Mouse (Mus musculus): ENCODE results near the gene Cnn2. TPM values are rescaled to one million over a fixed set of nuclear protein-coding genes. Genes with fewer than 3 reads are reported as not detected.
"Not testable (repeated sequence)": the region's sequence is repeated elsewhere in the genome, so short reads cannot be mapped to it uniquely, and the experiment has no call there.

The Cnn2 gene
- total RNA-seq, 1 experiment = 159 TPM

DNA sequence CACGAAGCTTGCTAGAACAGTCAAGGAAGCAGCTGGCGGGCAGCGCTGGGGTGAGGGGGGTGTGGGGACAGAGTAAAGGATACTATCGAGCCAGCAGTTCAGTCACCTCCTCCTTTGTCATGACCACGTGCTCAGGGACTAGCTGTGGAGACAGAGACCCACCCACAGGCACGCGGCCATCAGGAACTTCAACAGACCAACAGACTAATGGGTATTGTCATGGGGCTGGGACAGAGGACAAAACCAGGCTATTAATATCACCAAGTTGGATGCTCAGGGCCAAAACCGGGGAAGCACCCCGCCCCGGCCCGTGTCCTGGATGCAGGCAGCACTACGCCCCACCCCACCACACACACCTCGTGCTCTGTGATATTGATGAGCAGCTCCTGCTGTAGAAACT lies 48.4 kb downstream of the Cnn2 start:
- DNase-seq (ENCODE audit: low read depth, low spot score) = no peak
- H3K9ac ChIP-seq (ENCODE audit: insufficient read depth, low read depth, low read length, poor library complexity, severe bottlenecking) = no peak overlapping the region
- peaks cover 6 to 23% of the 10 kb centered on the region in 2 experiments for H3K4me1 ChIP-seq (ENCODE audit: control insufficient read depth in 2 of 2, insufficient read depth in 2 of 2, low read length in 2 of 2, poor library complexity in 1 of 2)
- peaks cover 39% of the 10 kb centered on the region for H3K36me3 ChIP-seq (ENCODE audit: control insufficient read depth, insufficient read depth, low read length, poor library complexity, severe bottlenecking)
- TF ChIP-seq ZNF384 (IDR thresholded peaks at IDR 0.05; ENCODE audit: low read depth, low read length) (no peak), CHD2 (IDR thresholded peaks at IDR 0.05; ENCODE audit: low read depth, low read length) (no peak), ZC3H11A (IDR thresholded peaks at IDR 0.05; ENCODE audit: borderline replicate concordance, low read depth, low read length) (no peak), MAFK (IDR thresholded peaks at IDR 0.05; ENCODE audit: insufficient read depth, low read depth, low read length) (no peak), HCFC1 (IDR thresholded peaks at IDR 0.05; ENCODE audit: borderline replicate concordance, insufficient read depth, low read length) (no peak)
- no peaks in the 10 kb centered on the region for H3K9me3 ChIP-seq (ENCODE audit: control insufficient read depth, insufficient read depth, low read depth, low read length)
- in situ Hi-C loops (cut with MboI; ENCODE audit: low sequenced_read_pairs in 2 of 2, unreplicated experiment in 2 of 2) = no loop called here
- no peak overlapping the region for H3K4me3 ChIP-seq (ENCODE audit: insufficient read depth in 1 of 2, low read depth in 1 of 2, low read length in 2 of 2, poor library complexity in 1 of 2, severe bottlenecking in 1 of 2)
- H3K27ac ChIP-seq (ENCODE audit: insufficient read depth, low read depth, low read length, poor library complexity, severe bottlenecking) = no peak overlapping the region

DNA sequence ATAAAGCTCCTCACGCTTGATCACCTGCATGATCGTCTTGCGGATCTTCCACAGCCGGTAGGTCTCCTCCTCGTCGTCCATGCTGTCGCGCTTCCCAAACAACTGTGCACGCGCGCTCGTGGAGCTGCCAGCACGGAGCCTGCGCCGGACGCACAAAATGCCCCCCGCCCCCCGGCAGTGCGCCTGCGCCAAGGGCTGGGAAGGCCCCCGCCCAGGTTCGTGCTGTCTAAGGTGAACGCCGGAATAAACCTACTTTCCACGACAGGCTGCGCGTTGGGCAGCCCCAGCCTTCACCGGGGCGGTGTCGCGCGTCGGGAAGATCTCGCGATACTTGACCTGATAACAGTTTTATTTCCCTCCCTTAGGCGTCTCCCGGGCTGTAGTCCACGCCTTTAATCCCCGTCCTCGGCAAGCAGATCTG lies 51.2 kb downstream of the Cnn2 start, which contains the start of gene Polr2e:
Polr2e (minus strand) TSS at position 237 of the 421 bp plus-strand sequence.
- TF ChIP-seq CHD2 (IDR thresholded peaks at IDR 0.05; ENCODE audit: low read depth, low read length) (peak; percentile 97), MAFK (IDR thresholded peaks at IDR 0.05; ENCODE audit: insufficient read depth, low read depth, low read length) (no peak), ZC3H11A (IDR thresholded peaks at IDR 0.05; ENCODE audit: borderline replicate concordance, low read depth, low read length) (no peak), ZNF384 (IDR thresholded peaks at IDR 0.05; ENCODE audit: low read depth, low read length) (no peak), HCFC1 (IDR thresholded peaks at IDR 0.05; ENCODE audit: borderline replicate concordance, insufficient read depth, low read length) (peak; percentile 68)
- in situ Hi-C loops (cut with MboI; ENCODE audit: low sequenced_read_pairs in 2 of 2, unreplicated experiment in 2 of 2) = no loop called here
- peak within 1 kb of the TSS; percentile 91 for H3K9ac ChIP-seq (ENCODE audit: insufficient read depth, low read depth, low read length, poor library complexity, severe bottlenecking)
- no peaks in the 10 kb centered on the region for H3K9me3 ChIP-seq (ENCODE audit: control insufficient read depth, insufficient read depth, low read depth, low read length)
- peaks cover 39% of the 10 kb centered on the region for H3K36me3 ChIP-seq (ENCODE audit: control insufficient read depth, insufficient read depth, low read length, poor library complexity, severe bottlenecking)
- peak; percentile 98 for DNase-seq (ENCODE audit: low read depth, low spot score)
- peak within 1 kb of the TSS; percentile 56 for H3K27ac ChIP-seq (ENCODE audit: insufficient read depth, low read depth, low read length, poor library complexity, severe bottlenecking)
- H3K4me1 ChIP-seq (ENCODE audit: control insufficient read depth in 2 of 2, insufficient read depth in 2 of 2, low read length in 2 of 2, poor library complexity in 1 of 2) = peaks cover 0 to 17% of the 10 kb centered on the region in 2 experiments; a peak in 3 of 4 replicates
- peak within 1 kb of the TSS; percentile 82 to 97 for H3K4me3 ChIP-seq (ENCODE audit: insufficient read depth in 1 of 2, low read depth in 1 of 2, low read length in 2 of 2, poor library complexity in 1 of 2, severe bottlenecking in 1 of 2)

DNA sequence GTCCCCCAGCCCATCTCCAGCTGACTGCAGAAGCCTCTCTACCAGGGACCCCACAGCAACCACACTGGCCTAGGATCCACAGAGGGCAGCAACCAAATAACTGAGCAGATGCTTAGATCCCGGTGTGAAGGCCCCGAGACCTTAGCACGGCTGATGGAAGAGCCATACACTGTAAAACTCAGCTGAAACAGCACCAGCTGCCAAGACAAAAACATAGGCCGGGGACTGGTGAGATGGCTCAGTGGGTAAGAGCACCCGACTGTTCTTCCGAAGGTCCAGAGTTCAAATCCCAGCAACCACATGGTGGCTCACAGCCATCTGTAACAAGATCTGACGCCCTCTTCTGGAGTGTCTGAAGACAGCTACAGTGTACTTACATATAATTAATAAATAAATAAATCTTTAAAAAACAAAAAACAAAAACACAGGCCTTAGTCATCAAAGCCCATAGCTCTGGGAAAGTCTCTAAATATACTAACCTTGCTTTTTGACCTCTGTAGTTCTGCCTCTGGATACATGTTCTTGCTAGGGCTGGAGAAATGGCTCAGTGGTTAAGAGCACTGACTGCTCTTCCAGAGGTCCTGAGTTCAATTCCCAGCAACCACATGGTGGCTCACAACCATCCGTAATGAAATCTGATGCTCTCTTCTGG lies 53.2 kb downstream of the Cnn2 start:
- Histone ChIP-seq H3K4me1 (ENCODE audit: control insufficient read depth in 2 of 2, insufficient read depth in 2 of 2, low read length in 2 of 2, poor library complexity in 1 of 2) (peaks cover under 1 to 21% of the 10 kb centered on the region in 2 experiments; a peak in 3 of 4 replicates), H3K36me3 (ENCODE audit: control insufficient read depth, insufficient read depth, low read length, poor library complexity, severe bottlenecking) (peaks cover 21% of the 10 kb centered on the region)
- H3K27ac ChIP-seq (ENCODE audit: insufficient read depth, low read depth, low read length, poor library complexity, severe bottlenecking); H3K9ac ChIP-seq (ENCODE audit: insufficient read depth, low read depth, low read length, poor library complexity, severe bottlenecking); in situ Hi-C loops (cut with MboI; ENCODE audit: low sequenced_read_pairs in 2 of 2, unreplicated experiment in 2 of 2); H3K9me3 ChIP-seq (ENCODE audit: control insufficient read depth, insufficient read depth, low read depth, low read length); DNase-seq (ENCODE audit: low read depth, low spot score); H3K4me3 ChIP-seq (ENCODE audit: insufficient read depth in 1 of 2, low read depth in 1 of 2, low read length in 2 of 2, poor library complexity in 1 of 2, severe bottlenecking in 1 of 2): not testable (repeated sequence)

DNA sequence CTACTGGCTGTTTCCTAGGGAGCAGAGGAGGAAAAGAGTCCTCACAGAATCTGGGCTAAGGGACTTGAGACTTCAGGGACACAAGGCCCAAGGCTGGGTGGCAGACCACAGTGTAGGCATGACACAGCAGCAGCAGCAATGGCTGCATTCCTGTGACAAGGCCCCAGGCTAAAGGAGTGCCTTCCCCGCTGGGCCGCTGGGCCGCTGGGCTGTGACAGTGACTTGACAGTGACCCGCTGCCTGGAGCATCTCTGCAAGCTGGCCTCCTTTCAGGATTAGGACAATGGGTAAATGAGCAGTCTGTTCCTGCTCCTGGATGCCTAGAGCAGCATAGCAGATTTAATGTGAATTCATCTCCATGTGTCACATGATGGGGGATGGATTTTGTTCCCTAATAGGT lies 55.7 kb downstream of the Cnn2 start:
- in situ Hi-C loops (cut with MboI; ENCODE audit: low sequenced_read_pairs in 2 of 2, unreplicated experiment in 2 of 2) = no loop called here
- DNase-seq (ENCODE audit: low read depth, low spot score) = no peak
- Histone ChIP-seq H3K36me3 (ENCODE audit: control insufficient read depth, insufficient read depth, low read length, poor library complexity, severe bottlenecking) (no peaks in the 10 kb centered on the region), H3K4me3 (ENCODE audit: insufficient read depth in 1 of 2, low read depth in 1 of 2, low read length in 2 of 2, poor library complexity in 1 of 2, severe bottlenecking in 1 of 2) (no peak overlapping the region), H3K9me3 (ENCODE audit: control insufficient read depth, insufficient read depth, low read depth, low read length) (no peaks in the 10 kb centered on the region), H3K4me1 (ENCODE audit: control insufficient read depth in 2 of 2, insufficient read depth in 2 of 2, low read length in 2 of 2, poor library complexity in 1 of 2) (peaks cover 5 to 24% of the 10 kb centered on the region in 2 experiments), H3K27ac (ENCODE audit: insufficient read depth, low read depth, low read length, poor library complexity, severe bottlenecking) (peak overlapping the region; percentile 50), H3K9ac (ENCODE audit: insufficient read depth, low read depth, low read length, poor library complexity, severe bottlenecking) (no peak overlapping the region)
- peak; percentile 51; the same call in 1 of the 2 replicates for TF ChIP-seq MAFK (IDR thresholded peaks at IDR 0.05; ENCODE audit: insufficient read depth, low read depth, low read length)
- TF ChIP-seq HCFC1 (IDR thresholded peaks at IDR 0.05; ENCODE audit: borderline replicate concordance, insufficient read depth, low read length) = no peak

DNA sequence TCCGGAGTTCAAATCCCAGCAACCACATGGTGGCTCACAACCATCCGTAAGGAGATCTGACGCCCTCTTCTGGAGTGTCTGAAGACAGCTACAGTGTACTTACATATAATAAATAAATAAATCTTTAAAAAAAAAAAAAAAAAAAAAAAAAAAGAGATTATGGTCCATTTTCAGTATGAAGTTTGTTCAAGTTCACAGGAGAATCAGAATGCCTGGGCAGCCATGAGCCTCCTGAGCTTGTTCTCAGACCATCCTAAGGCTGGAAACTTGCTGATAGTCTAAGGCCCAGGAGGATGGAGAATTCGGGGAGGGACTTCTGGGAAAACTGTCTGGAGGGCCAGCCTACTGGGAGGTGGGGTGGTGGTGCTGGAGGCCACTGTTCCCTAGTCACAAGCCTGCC lies 57.0 kb downstream of the Cnn2 start:
- DNase-seq (ENCODE audit: low read depth, low spot score); in situ Hi-C loops (cut with MboI; ENCODE audit: low sequenced_read_pairs in 2 of 2, unreplicated experiment in 2 of 2); H3K9me3 ChIP-seq (ENCODE audit: control insufficient read depth, insufficient read depth, low read depth, low read length); H3K4me3 ChIP-seq (ENCODE audit: insufficient read depth in 1 of 2, low read depth in 1 of 2, low read length in 2 of 2, poor library complexity in 1 of 2, severe bottlenecking in 1 of 2); H3K36me3 ChIP-seq (ENCODE audit: control insufficient read depth, insufficient read depth, low read length, poor library complexity, severe bottlenecking): not testable (repeated sequence)
- peak overlapping the region; percentile 88 for H3K27ac ChIP-seq (ENCODE audit: insufficient read depth, low read depth, low read length, poor library complexity, severe bottlenecking)
- peak overlapping the region; percentile 41; the same call in 1 of the 2 replicates for H3K9ac ChIP-seq (ENCODE audit: insufficient read depth, low read depth, low read length, poor library complexity, severe bottlenecking)
- TF ChIP-seq ZNF384 (IDR thresholded peaks at IDR 0.05; ENCODE audit: low read depth, low read length) = peak; percentile 88
- peaks cover 13 to 30% of the 10 kb centered on the region in 2 experiments for H3K4me1 ChIP-seq (ENCODE audit: control insufficient read depth in 2 of 2, insufficient read depth in 2 of 2, low read length in 2 of 2, poor library complexity in 1 of 2)

Other genes starting within 250 kb of the Cnn2 start
- 109 and 159 TPM in 2 replicates for gene Polrmt, start 242.0 kb upstream of the Cnn2 start, total RNA-seq (2012; rRNA removed)
- gene Fgf22, start 233.5 kb upstream of the Cnn2 start, total RNA-seq (2012; rRNA removed) = 1.5 and 1.9 TPM in 2 replicates
- 66.7 and 70.8 TPM in 2 replicates for gene Rnf126, start 221.6 kb upstream of the Cnn2 start, total RNA-seq (2012; rRNA removed)
- gene Fstl3, start 211.3 kb upstream of the Cnn2 start, total RNA-seq (2012; rRNA removed) = 5.7 and 7.1 TPM in 2 replicates
- 0.27 and 0.37 TPM in 2 replicates for gene Prss57, start 197.6 kb upstream of the Cnn2 start, total RNA-seq (2012; rRNA removed)
- gene Palm, start 195.0 kb upstream of the Cnn2 start, total RNA-seq (2012; rRNA removed) = 10.7 and 12.7 TPM in 2 replicates
- gene Misp, start 167.6 kb upstream of the Cnn2 start, total RNA-seq (2012; rRNA removed) = 1.7 and 2.2 TPM in 2 replicates
- 403 and 408 TPM in 2 replicates for gene Ptbp1, start 134.2 kb upstream of the Cnn2 start, total RNA-seq (2012; rRNA removed)
- 1.0 and 1.3 TPM in 2 replicates for gene Prtn3, start 114.1 kb upstream of the Cnn2 start, total RNA-seq (2012; rRNA removed)
- gene Plppr3, start 114.0 kb upstream of the Cnn2 start, total RNA-seq (2012; rRNA removed) = 3.7 and 7.8 TPM in 2 replicates
- gene Elane, start 102.3 kb upstream of the Cnn2 start, total RNA-seq (2012; rRNA removed) = not detected in 2 replicates
- gene Cfd, start 97.7 kb upstream of the Cnn2 start, total RNA-seq (2012; rRNA removed) = not detected in 2 replicates
- 21.0 and 24.9 TPM in 2 replicates for gene Med16, start 79.7 kb upstream of the Cnn2 start, total RNA-seq (2012; rRNA removed)
- 2.3 and 8.3 TPM in 2 replicates for gene Gm26602, start 77.7 kb upstream of the Cnn2 start, total RNA-seq (2012; rRNA removed)
- 0.85 and 2.4 TPM in 2 replicates for gene Kiss1r, start 71.6 kb upstream of the Cnn2 start, total RNA-seq (2012; rRNA removed)
- gene R3hdm4, start 67.4 kb upstream of the Cnn2 start, total RNA-seq (2012; rRNA removed) = 24.0 and 28.2 TPM in 2 replicates
- 10.8 and 16.3 TPM in 2 replicates for gene Arid3a, start 61.5 kb upstream of the Cnn2 start, total RNA-seq (2012; rRNA removed)
- 155 and 195 TPM in 2 replicates for gene Wdr18, start 28.4 kb upstream of the Cnn2 start, total RNA-seq (2012; rRNA removed)
- gene Grin3b, start 17.9 kb upstream of the Cnn2 start, total RNA-seq (2012; rRNA removed) = 0.36 and 0.74 TPM in 2 replicates
- 127 and 220 TPM in 2 replicates for gene Tmem259, start 4.3 kb upstream of the Cnn2 start, total RNA-seq (2012; rRNA removed)
- 8.8 and 18.9 TPM in 2 replicates for gene Abca7, start 7.9 kb downstream of the Cnn2 start, total RNA-seq (2012; rRNA removed)
- gene Arhgap45, start 28.1 kb downstream of the Cnn2 start, total RNA-seq (2012; rRNA removed) = 17.0 and 20.9 TPM in 2 replicates
- gene Polr2e, start 51.2 kb downstream of the Cnn2 start, total RNA-seq (2012; rRNA removed) = 266 and 293 TPM in 2 replicates
- 1,456 and 1,919 TPM in 2 replicates for gene Gpx4, start 58.6 kb downstream of the Cnn2 start, total RNA-seq (2012; rRNA removed)
- 36.6 and 49.3 TPM in 2 replicates for gene Sbno2, start 117.0 kb downstream of the Cnn2 start, total RNA-seq (2012; rRNA removed)
- gene Stk11, start 127.2 kb downstream of the Cnn2 start, total RNA-seq (2012; rRNA removed) = 124 and 141 TPM in 2 replicates
- gene Atp5d, start 150.0 kb downstream of the Cnn2 start, total RNA-seq (2012; rRNA removed) = 217 and 226 TPM in 2 replicates
- 20.9 and 41.0 TPM in 2 replicates for gene Cbarp, start 152.3 kb downstream of the Cnn2 start, total RNA-seq (2012; rRNA removed)
- gene Midn, start 159.7 kb downstream of the Cnn2 start, total RNA-seq (2012; rRNA removed) = 38.3 and 42.6 TPM in 2 replicates
- gene Cirbp, start 177.4 kb downstream of the Cnn2 start, total RNA-seq (2012; rRNA removed) = 69.6 and 105 TPM in 2 replicates
- 25.4 and 31.2 TPM in 2 replicates for gene 1600002K03Rik, start 184.4 kb downstream of the Cnn2 start, total RNA-seq (2012; rRNA removed)
- gene Efna2, start 190.9 kb downstream of the Cnn2 start, total RNA-seq (2012; rRNA removed) = 2.7 and 3.4 TPM in 2 replicates
- gene Mum1, start 237.8 kb downstream of the Cnn2 start, total RNA-seq (2012; rRNA removed) = 80.8 and 115 TPM in 2 replicates

Measured in ES-E14 (cell line).